Mouse (Mus musculus) adrenal gland, adult 8-10 months (tissue): ENCODE measurements at regions not wholly inside any gene's neighbourhood (a gene's known extent, or its start where the extent isn't known, plus 50 kb on each side); places are given as distances from the start of the nearest gene placed in this dataset.
A peak's percentile ranks its signal among the peaks of the same experiment; 100 is the strongest.

Source experiments
- DNase-seq: peaks from one replicate; pipeline ENCODE4 v3.0.0; 2022

- DNase-seq = no peak
These were observed 809.2 kb downstream of the Robo1 start for GRCm38 (mm10) chr16:73117338-73117737.

GRCm38 (mm10) chr16:73108021-73108452, 799.9 kb downstream of the Robo1 start:
- DNase-seq = no peak

DNA sequence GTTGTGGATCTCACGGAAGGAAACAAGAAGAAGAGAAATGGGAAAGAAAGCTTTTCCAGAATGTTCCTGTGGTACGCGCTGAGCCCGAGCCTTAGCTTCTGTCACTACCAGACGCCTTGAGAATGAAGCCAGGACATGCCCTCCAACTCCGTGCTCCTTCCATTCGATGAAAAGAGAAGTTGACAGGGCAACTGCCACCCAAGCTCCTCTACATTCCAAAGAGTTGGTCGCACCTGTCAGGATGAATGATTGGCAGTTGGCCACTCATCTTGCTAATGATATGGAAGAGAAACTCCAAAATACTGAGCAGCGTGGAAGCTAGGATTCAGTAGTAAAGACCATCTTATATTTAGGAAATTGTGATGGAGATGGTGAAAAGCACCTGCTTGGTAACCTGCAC, 799.5 kb downstream of the Robo1 start:
- no peak for DNase-seq

DNA sequence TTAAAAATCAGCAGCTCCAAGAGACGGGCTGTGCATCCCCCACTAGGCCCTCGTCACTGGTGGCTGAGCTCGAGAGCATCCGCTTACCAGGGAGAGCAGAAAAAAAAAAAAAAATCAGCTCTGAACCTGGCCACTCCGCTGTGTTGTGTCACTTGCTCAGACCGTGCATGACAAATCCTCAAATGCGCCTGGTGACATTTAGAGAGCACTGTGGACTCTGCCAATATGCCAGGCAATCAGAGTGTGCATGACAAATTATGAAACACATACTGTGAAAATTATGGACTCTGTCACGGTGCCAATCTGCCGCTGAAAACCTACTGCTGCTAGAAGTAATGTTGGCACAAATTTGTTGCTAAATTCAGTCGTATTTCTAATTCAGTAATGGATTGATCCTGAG, 797.4 kb downstream of the Robo1 start:
- DNase-seq = peak; percentile 11

DNA sequence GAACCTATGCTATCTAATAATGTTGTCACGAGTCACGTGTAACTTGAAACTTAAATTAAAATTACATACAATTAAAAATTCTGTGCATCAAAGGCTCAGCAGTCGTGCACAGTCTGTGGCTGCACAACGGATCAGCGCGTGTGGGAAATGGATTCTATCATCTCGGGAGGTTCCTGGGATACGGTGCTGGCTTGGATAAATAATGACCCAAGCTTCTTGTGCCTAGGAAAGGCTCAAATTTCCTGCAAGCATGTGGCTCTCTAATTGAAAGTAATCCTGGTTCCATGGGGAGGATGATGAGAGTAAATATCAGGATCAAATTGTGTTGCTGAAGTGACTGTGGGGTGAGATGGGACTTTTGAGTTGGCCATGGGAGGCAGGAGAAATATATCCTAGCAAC, 792.2 kb downstream of the Robo1 start:
- no peak for DNase-seq

DNA sequence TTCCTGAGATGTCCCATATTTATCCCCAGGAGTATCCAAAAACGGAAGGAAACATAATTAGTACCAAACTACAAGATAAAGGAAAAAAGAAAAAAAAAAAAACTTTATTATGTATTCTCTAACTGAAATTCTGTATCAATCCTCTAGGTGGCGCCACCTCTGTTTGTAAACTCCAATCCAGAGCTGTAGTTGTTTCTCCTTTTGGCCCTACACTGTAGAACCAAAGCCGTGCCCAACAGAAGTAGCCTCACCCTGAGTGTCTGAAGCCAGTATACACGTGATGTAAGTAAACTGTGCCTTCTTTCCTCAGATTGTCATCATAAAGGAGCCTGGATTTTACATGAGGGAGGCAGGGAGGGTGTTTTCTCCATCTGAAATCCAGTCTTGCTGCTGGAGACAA, 790.7 kb downstream of the Robo1 start:
- DNase-seq = no peak

GRCm38 (mm10) chr16:73097176-73097575, 789.1 kb downstream of the Robo1 start:
- peak; percentile 39 for DNase-seq

GRCm38 (mm10) chr16:73096091-73097083, 788.3 kb downstream of the Robo1 start:
- DNase-seq = peak; percentile 3
